Mouse (Mus musculus) thymus, postnatal 25 days (tissue): ENCODE measurements around the gene Syt9.

Experiments used
- DNase-seq: peaks from one replicate; pipeline ENCODE4 v3.0.0; 2022

Gene Syt9

DNA sequence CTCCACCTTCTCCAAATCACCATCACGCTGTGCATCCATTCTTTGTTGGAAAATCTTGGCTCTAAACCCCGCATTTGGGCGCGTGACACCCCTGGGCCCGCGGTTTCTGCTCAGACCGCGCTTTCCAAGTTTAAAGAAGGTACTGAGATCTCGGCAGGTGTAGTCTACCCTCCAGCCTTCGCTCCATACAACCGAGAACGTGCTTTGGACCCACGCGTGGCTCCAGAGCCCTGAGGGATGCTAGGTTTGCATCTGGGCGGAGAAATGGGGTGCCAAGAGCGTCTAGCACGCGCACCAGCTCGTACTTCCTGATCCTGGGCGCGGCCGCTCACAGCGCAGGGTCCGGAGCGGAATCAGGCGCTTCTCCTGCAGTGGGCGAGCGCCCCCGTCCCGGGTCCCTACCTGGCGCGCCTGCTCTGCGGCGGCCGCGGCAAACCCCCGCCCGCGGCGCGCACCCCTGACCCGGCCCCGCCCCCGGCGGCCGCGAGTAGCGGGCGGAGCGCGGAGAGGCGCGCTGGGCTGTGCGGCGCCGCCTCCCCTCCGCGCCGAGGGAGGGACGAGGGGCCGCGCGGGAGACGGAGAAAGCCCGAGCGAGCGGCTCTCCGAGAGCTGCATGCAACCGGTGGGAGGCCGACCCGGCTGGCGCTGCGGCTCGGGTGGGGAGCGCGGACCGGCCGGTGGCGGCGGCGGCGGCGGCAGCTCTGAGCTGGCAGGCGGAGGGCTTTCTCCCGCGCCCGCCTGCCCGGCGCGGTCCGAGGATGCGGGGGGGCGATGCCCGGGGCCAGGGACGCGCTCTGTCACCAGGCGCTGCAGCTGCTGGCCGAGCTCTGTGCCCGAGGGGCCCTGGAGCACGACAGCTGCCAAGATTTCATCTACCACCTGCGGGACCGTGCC is at the start of gene Syt9:
Gene Syt9 (plus strand): TSS at position 497 of the 894 bp plus-strand sequence.
- peak; percentile 5 for DNase-seq

GRCm38 (mm10) chr7:107339013-107339412 is 31.5 kb upstream of the Syt9 start:
- DNase-seq = no peak

DNA sequence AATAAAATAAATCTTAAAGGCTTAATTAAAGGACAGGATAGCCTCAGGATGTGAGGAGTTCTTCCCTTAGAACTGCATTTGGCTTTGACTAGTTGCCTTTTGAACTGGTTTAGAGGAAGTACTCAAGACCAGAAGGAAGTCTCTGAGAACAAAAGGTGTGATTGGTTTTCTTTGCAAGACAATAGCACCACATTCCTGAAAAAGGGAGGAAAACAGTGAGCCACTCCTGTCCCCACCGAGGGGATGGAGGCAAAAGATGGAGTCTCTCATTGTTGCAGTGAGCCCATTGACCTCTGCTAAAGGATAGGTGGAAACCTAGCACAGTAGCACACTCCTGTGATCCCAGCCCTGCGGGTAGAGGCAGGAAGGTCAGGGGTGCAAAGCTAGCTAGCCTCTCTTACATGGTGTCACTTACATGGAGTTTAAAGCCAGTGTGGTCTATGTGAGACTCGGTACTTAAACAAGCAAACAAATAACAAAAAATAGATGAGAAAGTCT is 30.9 kb upstream of the Syt9 start:
- no peak for DNase-seq

DNA sequence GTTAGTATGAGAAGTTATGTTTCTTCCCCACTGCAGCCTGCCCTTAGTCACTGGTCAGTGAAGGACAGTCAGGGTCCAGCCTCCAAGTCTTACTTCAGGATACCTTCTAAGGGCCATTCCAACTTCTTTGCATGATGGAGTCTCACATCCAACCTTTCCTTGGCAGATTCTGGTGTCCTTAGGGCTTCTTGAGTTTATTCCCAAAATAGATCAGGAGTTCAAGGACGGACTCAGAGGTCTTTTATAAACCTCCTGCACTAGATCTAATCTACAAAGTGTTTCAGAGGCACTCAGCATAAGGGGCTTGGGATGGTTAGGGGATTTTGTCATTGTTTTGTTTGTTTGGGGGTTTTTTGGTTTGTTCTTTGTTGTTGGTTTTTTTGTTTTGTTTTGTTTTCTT is 30.3 kb upstream of the Syt9 start:
- DNase-seq = no peak

GRCm38 (mm10) chr7:107341519-107342190 is 28.9 kb upstream of the Syt9 start:
- DNase-seq = no peak

GRCm38 (mm10) chr7:107349201-107349600 is 21.3 kb upstream of the Syt9 start:
- DNase-seq = no peak

GRCm38 (mm10) chr7:107362153-107362552 is 8.4 kb upstream of the Syt9 start:
- DNase-seq = no peak

DNA sequence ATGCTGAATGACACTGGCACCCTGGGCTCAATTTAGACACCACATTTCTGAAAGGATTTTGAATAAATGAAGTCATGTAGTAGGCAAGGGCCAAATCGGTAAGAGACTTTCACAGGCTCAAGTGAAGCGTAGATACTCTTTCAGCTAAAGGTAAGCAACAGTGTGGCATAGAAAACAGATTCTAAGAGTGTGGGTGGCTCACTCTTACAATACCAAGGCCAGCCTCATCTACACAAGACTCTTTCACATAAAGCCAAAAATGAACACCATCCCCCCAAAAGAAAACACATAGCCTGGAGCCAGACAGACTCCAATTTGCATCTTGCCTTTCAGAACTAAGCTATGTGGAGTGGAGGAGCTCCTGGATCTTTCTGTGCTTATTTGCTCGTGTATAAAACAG is 7.9 kb upstream of the Syt9 start:
- no peak for DNase-seq

GRCm38 (mm10) chr7:107371126-107371920 is 795 bp downstream of the Syt9 start:
- no peak for DNase-seq

- DNase-seq = no peak
These were observed 10.0 kb downstream of the Syt9 start for GRCm38 (mm10) chr7:107380562-107380961.

GRCm38 (mm10) chr7:107389604-107390003 is 19.1 kb downstream of the Syt9 start:
- no peak for DNase-seq

DNA sequence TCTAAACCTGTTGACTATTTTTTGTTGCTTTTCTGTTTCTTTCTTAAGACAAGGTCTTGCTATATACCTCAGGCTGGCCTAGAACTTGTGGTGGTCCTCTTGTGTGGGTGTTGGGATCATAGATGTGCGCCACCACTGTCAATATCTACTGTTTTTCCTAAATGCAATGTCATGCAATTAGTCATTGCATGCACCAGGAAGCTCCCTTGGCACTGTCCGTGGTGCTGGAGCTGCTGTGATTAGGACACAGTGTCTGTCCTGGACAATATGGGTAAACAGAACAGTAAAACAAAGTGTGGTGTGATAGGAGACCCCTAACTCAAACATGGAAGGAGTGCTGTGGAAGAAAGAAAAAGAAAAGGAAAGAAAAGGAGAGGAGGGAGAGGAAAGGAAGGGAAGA is 22.2 kb downstream of the Syt9 start:
- DNase-seq = no peak

GRCm38 (mm10) chr7:107400061-107400799 is 29.7 kb downstream of the Syt9 start:
- DNase-seq = no peak

DNA sequence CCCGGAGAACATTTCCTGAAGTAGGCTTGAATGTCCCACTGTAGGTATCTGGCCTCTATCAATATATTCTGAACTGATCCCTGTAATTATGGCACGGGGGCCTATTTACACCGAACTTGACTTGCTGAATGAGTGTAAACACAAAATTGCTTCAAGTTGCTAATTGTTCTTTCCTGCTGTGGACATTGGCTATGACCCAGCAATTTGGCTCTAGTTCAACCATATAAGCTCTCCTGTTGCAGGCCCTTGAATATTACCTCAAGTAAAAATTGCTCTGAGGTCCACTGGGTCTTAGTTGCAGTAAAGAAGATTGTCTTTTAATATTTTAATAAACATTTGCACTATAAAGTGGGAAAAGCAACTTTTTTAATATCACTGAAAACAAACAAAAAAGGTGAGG is 32.7 kb downstream of the Syt9 start:
- DNase-seq = no peak

DNA sequence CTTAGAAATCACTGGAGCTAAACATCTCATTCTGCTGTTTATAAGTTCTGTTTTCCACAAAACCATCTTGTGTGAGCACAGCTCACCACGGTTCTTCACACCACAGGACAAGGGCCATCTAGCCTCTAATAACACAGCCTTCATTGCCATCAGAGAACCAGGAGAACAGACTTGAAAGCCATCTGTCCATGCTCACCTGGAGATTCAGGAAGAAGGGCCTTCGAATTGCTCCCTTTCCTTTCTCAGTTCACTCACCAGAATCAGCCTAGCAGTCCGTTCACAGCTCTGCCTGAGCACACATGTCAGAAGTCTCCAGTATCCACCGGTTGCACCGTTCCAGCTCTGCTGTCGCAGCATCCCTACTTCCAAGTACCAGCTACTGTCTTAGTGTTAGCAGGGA is 44.4 kb downstream of the Syt9 start:
- DNase-seq = no peak

DNA sequence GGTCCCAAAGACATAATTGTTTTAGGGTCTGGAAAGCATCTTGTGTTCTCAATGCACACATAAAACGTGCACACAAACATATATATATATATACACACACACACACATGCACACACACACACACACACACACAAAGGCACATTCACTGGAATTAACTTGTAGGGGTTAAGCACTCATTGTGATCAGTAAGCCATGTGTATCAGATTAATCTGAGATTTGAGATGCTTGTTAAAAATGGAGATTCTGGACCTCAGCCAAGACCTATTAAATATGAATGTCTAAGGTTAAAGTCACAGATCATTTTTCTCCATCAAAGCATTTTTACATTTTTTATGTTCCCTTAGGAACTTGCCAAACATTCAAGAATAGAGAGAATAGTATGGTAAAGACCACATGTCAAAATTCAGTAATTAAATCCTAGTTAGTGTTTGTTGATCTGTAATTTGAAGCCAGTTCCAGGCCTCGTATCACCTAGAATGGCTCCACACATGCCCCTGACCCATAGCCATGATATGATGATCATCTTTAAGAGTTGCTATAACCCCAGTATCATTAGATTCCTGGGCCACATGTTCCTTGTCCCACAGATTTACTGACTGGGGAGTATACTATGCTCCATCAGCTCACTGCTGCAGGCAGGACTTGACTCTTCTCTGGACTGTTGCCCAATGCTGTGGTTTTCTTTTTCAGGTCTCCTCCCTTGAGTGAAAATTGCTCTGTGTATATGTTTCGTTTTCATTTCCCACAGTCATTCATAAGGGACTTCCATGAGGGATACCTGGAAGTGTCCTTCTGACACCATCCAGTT is 46.7 kb downstream of the Syt9 start:
- no peak for DNase-seq

DNA sequence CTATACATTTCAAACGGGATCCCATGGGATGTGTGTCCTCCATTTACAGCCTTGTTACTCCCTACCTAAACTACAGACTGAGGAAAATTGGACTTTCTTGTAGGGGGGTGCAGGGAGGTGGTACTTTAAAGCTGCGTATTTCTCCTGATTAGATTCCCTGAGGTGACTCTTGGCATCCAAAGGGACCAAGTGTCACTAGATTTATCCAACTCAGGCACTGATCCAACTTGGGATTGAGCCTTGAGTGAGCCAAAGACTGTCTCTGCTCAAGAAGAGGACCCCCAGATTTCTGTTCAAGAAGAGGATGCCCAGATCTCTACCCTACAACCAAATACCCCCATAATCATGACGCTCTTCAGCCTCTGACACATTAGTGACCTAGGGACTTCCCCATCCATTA is 66.9 kb downstream of the Syt9 start:
- no peak for DNase-seq

- no peak for DNase-seq
These were observed 74.1 kb downstream of the Syt9 start for GRCm38 (mm10) chr7:107444579-107444978.

DNA sequence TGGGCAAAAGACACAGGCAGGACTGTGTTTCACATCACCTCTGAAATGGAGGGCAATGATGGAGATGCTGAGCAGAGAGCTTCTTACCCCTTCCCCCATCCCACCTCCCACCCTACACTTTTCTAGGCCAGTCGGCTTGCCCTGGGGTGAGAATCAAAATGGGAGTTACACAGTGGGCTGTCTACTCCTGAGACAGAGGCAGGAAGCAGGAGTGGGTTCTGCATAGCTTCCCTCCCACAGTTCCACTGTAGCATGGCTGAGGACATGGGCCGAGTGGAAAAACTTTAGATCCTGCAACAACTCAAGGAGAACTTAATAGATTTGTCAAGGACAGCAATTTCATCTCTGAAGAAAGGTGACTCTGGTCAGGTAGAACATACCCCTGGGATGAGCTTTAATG is 84.1 kb downstream of the Syt9 start:
- no peak for DNase-seq

- no peak for DNase-seq
These were observed 84.6 kb downstream of the Syt9 start for GRCm38 (mm10) chr7:107455118-107455521.

DNA sequence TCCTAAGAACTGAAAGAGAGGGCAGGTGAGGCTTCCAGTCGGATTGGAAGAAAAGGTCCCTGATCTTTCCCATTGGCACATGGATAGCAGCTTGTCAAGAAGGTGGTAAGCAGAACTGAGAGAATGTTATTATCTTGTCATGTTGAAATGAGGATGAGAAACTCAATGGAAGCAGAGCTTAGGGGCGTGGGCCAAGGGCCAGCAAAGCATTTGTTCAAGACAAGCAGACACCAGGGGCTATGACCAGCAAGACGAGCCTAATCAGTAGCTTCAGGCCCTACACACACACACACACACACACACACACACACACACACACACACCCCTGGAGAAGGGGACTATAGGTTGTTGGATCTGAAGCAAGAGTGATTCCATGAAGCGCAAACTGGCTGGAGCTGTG is 90.6 kb downstream of the Syt9 start:
- DNase-seq = no peak
